Mouse (Mus musculus) testis, adult 2 months (tissue): ENCODE measurements around the gene Gm45902.

Source experiments
- CTCF ChIP-seq: fragments of 200-500 bp; IDR thresholded peaks from 2 replicates; pipeline ENCODE4 v1.5.1; 2012; ENCODE audit warnings: low read depth, mild to moderate bottlenecking, inconsistent platforms, low read length, moderate library complexity; ENCODE audit not compliant: control insufficient read depth, insufficient read depth, insufficient replicate concordance
- POLR2A ChIP-seq: fragments of 200-500 bp; IDR thresholded peaks from 2 replicates; pipeline ENCODE4 v1.6.1; 2012; ENCODE audit warnings: low read depth, mild to moderate bottlenecking, inconsistent platforms, low read length, moderate library complexity; ENCODE audit not compliant: control insufficient read depth

GRCm38 (mm10) chr2:3474361-3474805 is 38.2 kb downstream of the Gm45902 start:
- TF ChIP-seq POLR2A (no peak), CTCF (no peak)
